Mouse (Mus musculus) gastrocnemius, postnatal 4 days (tissue): ENCODE measurements around the gene Dram1. TPM values are rescaled to one million over a fixed set of nuclear protein-coding genes. Genes with fewer than 3 reads are reported as not detected.

ENCODE experiments used
- DNase-seq, 2 experiments: peaks; one replicate each; pipeline ENCODE4 v3.0.0; 2021 to 2022; ENCODE audit warnings: low spot score in 2 of 2, mixed read lengths in 2 of 2
- long read RNA-seq, 2 experiments: library from polyadenylated mRNA; stranded (forward); transcript quantifications; one replicate each; pipeline ENCODE4 v2.0.0; 2021
- total RNA-seq, 2 experiments: library from RNA; stranded (reverse); gene quantifications; 2 replicates each; pipeline ENCODE4 v1.2.3; 2021

The Dram1 gene
- total RNA-seq: 1 to 10 TPM; 4.2 to 4.9 TPM
- long read RNA-seq, experiment 1, transcript Dram1-201 (7 exons, 2,807 nt): major isoform, 10 of 11 reads
- long read RNA-seq, experiment 1, partial matches to known transcripts: 0 of 11 reads
- long read RNA-seq, experiment 1, other reads (novel, unspliced or antisense): 1 of 11 reads
- long read RNA-seq, experiment 2, transcript Dram1-201 (7 exons, 2,807 nt): major isoform, 14 of 17 reads
- long read RNA-seq, experiment 2, partial matches to known transcripts: 1 of 17 reads
- long read RNA-seq, experiment 2, other reads (novel, unspliced or antisense): 2 of 17 reads

- peak; percentile 83 to 87 for DNase-seq
These were observed at the start of gene Dram1, which contains the start of gene Gnptab for GRCm38 (mm10) chr10:88379013-88379885. Gene Dram1, minus strand, starts transcription at chr10:88379080. Gene Gnptab, plus strand, starts transcription at chr10:88379132.

- no peak for DNase-seq
These were observed 49.1 kb upstream of the Dram1 start for GRCm38 (mm10) chr10:88427998-88428397.

GRCm38 (mm10) chr10:88426896-88427295 lies 48.0 kb upstream of the Dram1 start:
- DNase-seq: no peak

- peak in 1 of 2 experiments; percentile 31 for DNase-seq
These were observed 47.4 kb upstream of the Dram1 start for GRCm38 (mm10) chr10:88426158-88426816.

GRCm38 (mm10) chr10:88420655-88421435 lies 42.0 kb upstream of the Dram1 start:
- DNase-seq: no peak

GRCm38 (mm10) chr10:88420141-88420541 lies 41.3 kb upstream of the Dram1 start:
- no peak for DNase-seq

GRCm38 (mm10) chr10:88417686-88418085 lies 38.8 kb upstream of the Dram1 start:
- DNase-seq: no peak

- DNase-seq: no peak
These were observed 33.6 kb upstream of the Dram1 start for GRCm38 (mm10) chr10:88412290-88412995.

GRCm38 (mm10) chr10:88409751-88410150 lies 30.9 kb upstream of the Dram1 start:
- no peak for DNase-seq

- DNase-seq: no peak
These were observed 29.2 kb upstream of the Dram1 start for GRCm38 (mm10) chr10:88407875-88408631.

GRCm38 (mm10) chr10:88405812-88406211 lies 26.9 kb upstream of the Dram1 start:
- DNase-seq: no peak

GRCm38 (mm10) chr10:88404220-88404619 lies 25.3 kb upstream of the Dram1 start:
- no peak for DNase-seq

GRCm38 (mm10) chr10:88403021-88403420 lies 24.1 kb upstream of the Dram1 start:
- DNase-seq: no peak

- DNase-seq: no peak
These were observed 20.4 kb upstream of the Dram1 start for GRCm38 (mm10) chr10:88399271-88399670.

GRCm38 (mm10) chr10:88398668-88399243 lies 19.9 kb upstream of the Dram1 start:
- DNase-seq: no peak

- no peak for DNase-seq
These were observed 13.4 kb upstream of the Dram1 start for GRCm38 (mm10) chr10:88392181-88392847.

GRCm38 (mm10) chr10:88391495-88391894 lies 12.6 kb upstream of the Dram1 start:
- no peak for DNase-seq

- DNase-seq: no peak
These were observed 11.4 kb upstream of the Dram1 start for GRCm38 (mm10) chr10:88390096-88390790.
